Mouse (Mus musculus): Measurements from ENCODE around the gene Ptrh2. TPM values are rescaled to one million over a fixed set of nuclear protein-coding genes. Genes with fewer than 3 reads are reported as not detected.

Ptrh2 gene
- total RNA-seq, 4 experiments from 2014 or later = 5.9 to 7.0 (median 6.3) TPM

GRCm38 (mm10) chr11:86668169-86668568, 15.6 kb upstream of the Ptrh2 start:
- no peak for DNase-seq (ENCODE audit: low spot score in 2 of 2)

- peak in 1 of 2 experiments; percentile 20 for DNase-seq (ENCODE audit: low spot score in 2 of 2)
Measured at GRCm38 (mm10) chr11:86671041-86671675, 12.6 kb upstream of the Ptrh2 start.

GRCm38 (mm10) chr11:86672772-86673171, 11.0 kb upstream of the Ptrh2 start:
- DNase-seq (ENCODE audit: low spot score in 2 of 2) = no peak

GRCm38 (mm10) chr11:86675520-86675919, 8.3 kb upstream of the Ptrh2 start:
- DNase-seq (ENCODE audit: low spot score in 2 of 2) = no peak

- DNase-seq (ENCODE audit: low spot score in 2 of 2) = no peak
Measured at GRCm38 (mm10) chr11:86678957-86679356, 4.8 kb upstream of the Ptrh2 start.

- DNase-seq (ENCODE audit: low spot score in 2 of 2) = no peak
Measured at GRCm38 (mm10) chr11:86680729-86681128, 3.1 kb upstream of the Ptrh2 start.

GRCm38 (mm10) chr11:86681423-86681822, 2.4 kb upstream of the Ptrh2 start:
- DNase-seq (ENCODE audit: low spot score in 2 of 2) = no peak

- DNase-seq (ENCODE audit: low spot score in 2 of 2) = no peak
Measured at GRCm38 (mm10) chr11:86682861-86683260, 924 bp upstream of the Ptrh2 start.

GRCm38 (mm10) chr11:86684126-86685012, 584 bp downstream of the Ptrh2 start:
- no peak for DNase-seq (ENCODE audit: low spot score in 2 of 2)

- DNase-seq (ENCODE audit: low spot score in 2 of 2) = no peak
Measured at GRCm38 (mm10) chr11:86685366-86685765, 1.6 kb downstream of the Ptrh2 start.

GRCm38 (mm10) chr11:86690383-86690782, 6.6 kb downstream of the Ptrh2 start:
- DNase-seq (ENCODE audit: low spot score in 2 of 2) = no peak

GRCm38 (mm10) chr11:86691482-86691881, 7.7 kb downstream of the Ptrh2 start:
- no peak for DNase-seq (ENCODE audit: low spot score in 2 of 2)

GRCm38 (mm10) chr11:86691956-86692355, 8.2 kb downstream of the Ptrh2 start:
- DNase-seq (ENCODE audit: low spot score in 2 of 2) = no peak

GRCm38 (mm10) chr11:86692546-86692945, 8.8 kb downstream of the Ptrh2 start:
- no peak for DNase-seq (ENCODE audit: low spot score in 2 of 2)

GRCm38 (mm10) chr11:86695461-86695860, 11.7 kb downstream of the Ptrh2 start:
- DNase-seq (ENCODE audit: low spot score in 2 of 2) = no peak

GRCm38 (mm10) chr11:86701151-86701550, 17.4 kb downstream of the Ptrh2 start:
- no peak for DNase-seq (ENCODE audit: low spot score in 2 of 2)

- DNase-seq (ENCODE audit: low spot score in 2 of 2) = peak; percentile 10 to 30
Measured at GRCm38 (mm10) chr11:86714606-86715005, 30.8 kb downstream of the Ptrh2 start.

- no peak for DNase-seq (ENCODE audit: low spot score in 2 of 2)
Measured at GRCm38 (mm10) chr11:86717306-86718065, 33.7 kb downstream of the Ptrh2 start.

GRCm38 (mm10) chr11:86718369-86718768, 34.6 kb downstream of the Ptrh2 start:
- DNase-seq (ENCODE audit: low spot score in 2 of 2) = no peak

- DNase-seq (ENCODE audit: low spot score in 2 of 2) = no peak
Measured at GRCm38 (mm10) chr11:86719390-86719789, 35.6 kb downstream of the Ptrh2 start.

- DNase-seq (ENCODE audit: low spot score in 2 of 2) = no peak
Measured at GRCm38 (mm10) chr11:86724004-86724403, 40.2 kb downstream of the Ptrh2 start.

- DNase-seq (ENCODE audit: low spot score in 2 of 2) = no peak
Measured at GRCm38 (mm10) chr11:86724982-86725381, 41.2 kb downstream of the Ptrh2 start.

All from gastrocnemius, adult 8-10 months (tissue).